Mouse (Mus musculus): ENCODE measurements around the gene Cyp4f15. TPM values are rescaled to one million over a fixed set of nuclear protein-coding genes. Genes with fewer than 3 reads are reported as not detected.
"Not testable (repeated sequence)": the region's sequence is repeated elsewhere in the genome, so short reads cannot be mapped to it uniquely, and the experiment has no call there.

Gene Cyp4f15
- polyA plus RNA-seq, 1 experiment from 2014 or later: 2.7 TPM

- Histone ChIP-seq H3K27me3 (no peaks in the 10 kb centered on the region), H3K4me1 (replicated peaks) (no peaks in the 10 kb centered on the region; the same call in 1 of the 2 replicates), H3K4me2 (peak overlapping the region; percentile 47; the same call in 1 of the 2 replicates), H3K4me3 (replicated peaks) (no peak overlapping the region), H3K36me3 (no peaks in the 10 kb centered on the region), H3K9me3 (replicated peaks) (no peaks in the 10 kb centered on the region), H3K27ac (no peak overlapping the region), H3K9ac (no peak overlapping the region)
- 70% methylated on average over 5 of the region's 5 CpGs for WGBS (ENCODE audit: insufficient replicate concordance)
- DNase-seq (no peak), ATAC-seq (ENCODE audit: low read depth) (no peak)
Measured at GRCm38 (mm10) chr17:32686722-32687121, 1.3 kb downstream of the Cyp4f15 start.

- Histone ChIP-seq H3K4me2 (no peak overlapping the region), H3K4me3 (replicated peaks) (no peak overlapping the region), H3K27ac (no peak overlapping the region), H3K9ac (no peak overlapping the region), H3K9me3 (replicated peaks) (no peaks in the 10 kb centered on the region), H3K27me3 (no peaks in the 10 kb centered on the region), H3K36me3 (no peaks in the 10 kb centered on the region), H3K4me1 (replicated peaks) (no peaks in the 10 kb centered on the region)
- ATAC-seq (ENCODE audit: low read depth): peak; percentile 61
- 69% methylated on average over 1 of the region's 1 CpGs for WGBS (ENCODE audit: insufficient replicate concordance)
- no peak for DNase-seq
Measured at GRCm38 (mm10) chr17:32690959-32691358, 5.5 kb downstream of the Cyp4f15 start.

GRCm38 (mm10) chr17:32702826-32703225 lies 17.4 kb downstream of the Cyp4f15 start:
- no peak overlapping the region for H3K27ac ChIP-seq
- H3K36me3 ChIP-seq: no peaks in the 10 kb centered on the region
- no peaks in the 10 kb centered on the region for H3K27me3 ChIP-seq
- no peak for DNase-seq
- no peak for ATAC-seq (ENCODE audit: low read depth)
- no peak overlapping the region for H3K4me3 ChIP-seq (replicated peaks)
- no peaks in the 10 kb centered on the region for H3K4me1 ChIP-seq (replicated peaks)
- H3K4me2 ChIP-seq: no peak overlapping the region
- no peak overlapping the region for H3K9ac ChIP-seq
- no peaks in the 10 kb centered on the region for H3K9me3 ChIP-seq (replicated peaks)
- WGBS (ENCODE audit: insufficient replicate concordance): 31% methylated on average over 22 of the region's 22 CpGs

GRCm38 (mm10) chr17:32710541-32710940 lies 25.1 kb downstream of the Cyp4f15 start:
- not testable (repeated sequence) for H3K27ac ChIP-seq; H3K9me3 ChIP-seq (replicated peaks); H3K9ac ChIP-seq; ATAC-seq (ENCODE audit: low read depth); H3K36me3 ChIP-seq; H3K4me2 ChIP-seq; DNase-seq; H3K27me3 ChIP-seq; H3K4me1 ChIP-seq (replicated peaks); H3K4me3 ChIP-seq (replicated peaks)

- ATAC-seq (ENCODE audit: low read depth); H3K27ac ChIP-seq; DNase-seq; H3K9me3 ChIP-seq (replicated peaks); H3K4me2 ChIP-seq; H3K27me3 ChIP-seq; H3K36me3 ChIP-seq; H3K4me1 ChIP-seq (replicated peaks); H3K9ac ChIP-seq; H3K4me3 ChIP-seq (replicated peaks): not testable (repeated sequence)
- WGBS (ENCODE audit: insufficient replicate concordance): 69% methylated on average over 1 of the region's 1 CpGs
Measured at GRCm38 (mm10) chr17:32722151-32722550, 36.7 kb downstream of the Cyp4f15 start.

- DNase-seq: no peak
- Histone ChIP-seq H3K9me3 (replicated peaks) (no peaks in the 10 kb centered on the region), H3K36me3 (no peaks in the 10 kb centered on the region), H3K4me1 (replicated peaks) (no peaks in the 10 kb centered on the region), H3K4me2 (no peak overlapping the region), H3K4me3 (replicated peaks) (no peak overlapping the region), H3K27ac (no peak overlapping the region), H3K27me3 (no peaks in the 10 kb centered on the region), H3K9ac (no peak overlapping the region)
- 67% methylated on average over 7 of the region's 7 CpGs for WGBS (ENCODE audit: insufficient replicate concordance)
- ATAC-seq (ENCODE audit: low read depth): no peak
Measured at GRCm38 (mm10) chr17:32722771-32723170, 37.3 kb downstream of the Cyp4f15 start.

GRCm38 (mm10) chr17:32726360-32726759 lies 40.9 kb downstream of the Cyp4f15 start:
- ATAC-seq (ENCODE audit: low read depth); H3K27ac ChIP-seq; H3K9me3 ChIP-seq (replicated peaks); H3K36me3 ChIP-seq; H3K4me2 ChIP-seq; H3K4me3 ChIP-seq (replicated peaks); H3K9ac ChIP-seq; H3K27me3 ChIP-seq; DNase-seq; H3K4me1 ChIP-seq (replicated peaks): not testable (repeated sequence)

- H3K27ac ChIP-seq: no peak overlapping the region
- ATAC-seq (ENCODE audit: low read depth): no peak
- WGBS (ENCODE audit: insufficient replicate concordance): 49% methylated on average over 3 of the region's 3 CpGs
Measured at GRCm38 (mm10) chr17:32729029-32729428, 43.6 kb downstream of the Cyp4f15 start.

GRCm38 (mm10) chr17:32738406-32738805 lies 53.0 kb downstream of the Cyp4f15 start:
- H3K4me3 ChIP-seq (replicated peaks): no peak overlapping the region
- H3K9me3 ChIP-seq (replicated peaks): no peaks in the 10 kb centered on the region
- H3K9ac ChIP-seq: no peak overlapping the region
- DNase-seq (no peak), ATAC-seq (ENCODE audit: low read depth) (no peak)
- no peaks in the 10 kb centered on the region for H3K36me3 ChIP-seq
- 67% methylated on average over 1 of the region's 1 CpGs for WGBS (ENCODE audit: insufficient replicate concordance)
- no peaks in the 10 kb centered on the region for H3K4me1 ChIP-seq (replicated peaks)
- H3K4me2 ChIP-seq: no peak overlapping the region
- H3K27me3 ChIP-seq: no peaks in the 10 kb centered on the region
- H3K27ac ChIP-seq: no peak overlapping the region

More at GRCm38 (mm10) chr17:32729029-32729428, 43.6 kb downstream of the Cyp4f15 start:
- no peaks in the 10 kb centered on the region for H3K36me3 ChIP-seq
- no peaks in the 10 kb centered on the region for H3K27me3 ChIP-seq
- no peak overlapping the region for H3K4me2 ChIP-seq
- no peak overlapping the region for H3K9ac ChIP-seq
- H3K4me1 ChIP-seq (replicated peaks): no peaks in the 10 kb centered on the region
- no peak overlapping the region for H3K4me3 ChIP-seq (replicated peaks)
- 0 out of 2 replicates have a peak, but pooled peaks cover 4% of the 10 kb centered on the region for H3K9me3 ChIP-seq (replicated peaks)
- DNase-seq: no peak

- Histone ChIP-seq H3K9ac (no peak overlapping the region), H3K27ac (no peak overlapping the region), H3K4me1 (replicated peaks) (no peaks in the 10 kb centered on the region), H3K36me3 (no peaks in the 10 kb centered on the region), H3K4me3 (replicated peaks) (no peak overlapping the region), H3K4me2 (no peak overlapping the region), H3K27me3 (no peaks in the 10 kb centered on the region), H3K9me3 (replicated peaks) (no peaks in the 10 kb centered on the region)
- WGBS (ENCODE audit: insufficient replicate concordance): 58% methylated on average over 1 of the region's 1 CpGs
- ATAC-seq (ENCODE audit: low read depth): no peak
- no peak for DNase-seq
Measured at GRCm38 (mm10) chr17:32741057-32741456, 55.6 kb downstream of the Cyp4f15 start.

GRCm38 (mm10) chr17:32750611-32751010 lies 65.2 kb downstream of the Cyp4f15 start:
- H3K9me3 ChIP-seq (replicated peaks): no peaks in the 10 kb centered on the region
- 0 out of 2 replicates have a peak, but pooled peaks cover 4% of the 10 kb centered on the region for H3K4me1 ChIP-seq (replicated peaks)
- H3K4me3 ChIP-seq (replicated peaks): no peak overlapping the region
- no peaks in the 10 kb centered on the region for H3K36me3 ChIP-seq
- 37% methylated on average over 5 of the region's 5 CpGs for WGBS (ENCODE audit: insufficient replicate concordance)
- H3K4me2 ChIP-seq: no peak overlapping the region
- DNase-seq (no peak), ATAC-seq (ENCODE audit: low read depth) (no peak)
- no peak overlapping the region for H3K27ac ChIP-seq
- H3K27me3 ChIP-seq: no peaks in the 10 kb centered on the region
- H3K9ac ChIP-seq: no peak overlapping the region

Data from liver, embryonic 13.5 days (tissue).